Mouse (Mus musculus): ENCODE results near the gene Galnt17.

The Galnt17 gene

GRCm38 (mm10) chr5:131020936-131021335 is 287.4 kb downstream of the Galnt17 start:
- DNase-seq (ENCODE audit: low spot score in 2 of 2), result no peak

- DNase-seq (ENCODE audit: low spot score in 2 of 2), result no peak
These were observed 288.8 kb downstream of the Galnt17 start for GRCm38 (mm10) chr5:131019346-131019965.

- DNase-seq (ENCODE audit: low spot score in 2 of 2), result no peak
These were observed 292.2 kb downstream of the Galnt17 start for GRCm38 (mm10) chr5:131016066-131016465.

GRCm38 (mm10) chr5:131015341-131015740 is 293.0 kb downstream of the Galnt17 start:
- no peak for DNase-seq (ENCODE audit: low spot score in 2 of 2)

- DNase-seq (ENCODE audit: low spot score in 2 of 2), result no peak
These were observed 294.5 kb downstream of the Galnt17 start for GRCm38 (mm10) chr5:131013816-131014215.

GRCm38 (mm10) chr5:131013101-131013500 is 295.2 kb downstream of the Galnt17 start:
- DNase-seq (ENCODE audit: low spot score in 2 of 2), result no peak

GRCm38 (mm10) chr5:131009510-131009909 is 298.8 kb downstream of the Galnt17 start:
- peak in 1 of 2 experiments; percentile 35 for DNase-seq (ENCODE audit: low spot score in 2 of 2)

GRCm38 (mm10) chr5:131008507-131008906 is 299.8 kb downstream of the Galnt17 start:
- DNase-seq (ENCODE audit: low spot score in 2 of 2), result no peak

- peak; percentile 35 to 36 for DNase-seq (ENCODE audit: low spot score in 2 of 2)
These were observed 300.3 kb downstream of the Galnt17 start for GRCm38 (mm10) chr5:131007871-131008505.

- DNase-seq (ENCODE audit: low spot score in 2 of 2), result peak; percentile 87 to 89
These were observed 301.1 kb downstream of the Galnt17 start for GRCm38 (mm10) chr5:131007198-131007597.

- DNase-seq (ENCODE audit: low spot score in 2 of 2), result peak; percentile 37 to 47
These were observed 301.8 kb downstream of the Galnt17 start for GRCm38 (mm10) chr5:131006524-131006923.

GRCm38 (mm10) chr5:131000572-131000971 is 307.7 kb downstream of the Galnt17 start:
- no peak for DNase-seq (ENCODE audit: low spot score in 2 of 2)

- DNase-seq (ENCODE audit: low spot score in 2 of 2), result no peak
These were observed 329.0 kb downstream of the Galnt17 start for GRCm38 (mm10) chr5:130979321-130979720.

- DNase-seq (ENCODE audit: low spot score in 2 of 2), result no peak
These were observed 329.4 kb downstream of the Galnt17 start for GRCm38 (mm10) chr5:130978871-130979270.

GRCm38 (mm10) chr5:130977999-130978398 is 330.3 kb downstream of the Galnt17 start:
- DNase-seq (ENCODE audit: low spot score in 2 of 2), result no peak

- peak in 1 of 2 experiments; percentile 42 for DNase-seq (ENCODE audit: low spot score in 2 of 2)
These were observed 355.9 kb downstream of the Galnt17 start for GRCm38 (mm10) chr5:130952361-130952760.

GRCm38 (mm10) chr5:130950894-130951400 is 357.4 kb downstream of the Galnt17 start:
- DNase-seq (ENCODE audit: low spot score in 2 of 2), result no peak

GRCm38 (mm10) chr5:130950421-130950820 is 357.9 kb downstream of the Galnt17 start:
- no peak for DNase-seq (ENCODE audit: low spot score in 2 of 2)

- no peak for DNase-seq (ENCODE audit: low spot score in 2 of 2)
These were observed 358.6 kb downstream of the Galnt17 start for GRCm38 (mm10) chr5:130949710-130950109.

- peak; percentile 70 to 72 for DNase-seq (ENCODE audit: low spot score in 2 of 2)
These were observed 369.2 kb downstream of the Galnt17 start for GRCm38 (mm10) chr5:130938911-130939608.

GRCm38 (mm10) chr5:130938274-130938741 is 370.0 kb downstream of the Galnt17 start:
- peak; percentile 53 to 69 for DNase-seq (ENCODE audit: low spot score in 2 of 2)

- no peak for DNase-seq (ENCODE audit: low spot score in 2 of 2)
These were observed 377.3 kb downstream of the Galnt17 start for GRCm38 (mm10) chr5:130930999-130931398.

- no peak for DNase-seq (ENCODE audit: low spot score in 2 of 2)
These were observed 380.5 kb downstream of the Galnt17 start for GRCm38 (mm10) chr5:130927794-130928149.

Measured in right cerebral cortex, postnatal 10 days (tissue).